Mouse (Mus musculus) forebrain, embryonic 10.5 days (tissue): ENCODE data around the gene Prdm5. TPM values are rescaled to one million over a fixed set of nuclear protein-coding genes. Genes with fewer than 3 reads are reported as not detected.

Experiments used
- DNase-seq: peaks from one replicate; pipeline ENCODE4 v3.0.0-alpha.2; 2017; ENCODE audit warnings: low spot score; ENCODE audit errors: extremely low spot score
- H3K27ac ChIP-seq: fragments of 300-500 bp; sonication (generic); 2 replicates; pipeline ENCODE4 v1.5.1; 2016; ENCODE audit warnings: mild to moderate bottlenecking
- H3K27me3 ChIP-seq: fragments of 300-500 bp; sonication (generic); 2 replicates; pipeline ENCODE4 v1.6.1; 2016; ENCODE audit warnings: mild to moderate bottlenecking; ENCODE audit not compliant: poor library complexity, severe bottlenecking
- H3K36me3 ChIP-seq: fragments of 300-500 bp; sonication (generic); replicated peaks from 2 replicates; pipeline ENCODE4 v1.6.1; 2016; ENCODE audit warnings: mild to moderate bottlenecking, moderate library complexity
- H3K4me1 ChIP-seq: fragments of 300-500 bp; sonication (generic); 2 replicates; pipeline ENCODE4 v1.6.1; 2016
- H3K4me3 ChIP-seq: fragments of 300-500 bp; sonication (generic); 2 replicates; pipeline ENCODE4 v1.5.1; 2016; ENCODE audit warnings: mild to moderate bottlenecking, moderate library complexity
- H3K9me3 ChIP-seq: fragments of 300-500 bp; sonication (generic); 2 replicates; pipeline ENCODE4 v1.6.1; 2016; ENCODE audit warnings: mild to moderate bottlenecking, moderate library complexity
- WGBS: fragments of 180-500 bp; shearing (Covaris S2); methylation state at CpG from one replicate; pipeline ENCODE4 v1.1.7; 2016; 5-methylcytosine and 5-hydroxymethylcytosine counted together
- polyA plus RNA-seq: library from polyadenylated mRNA; unstranded; fragments of >200 nt; fragmentation: Nextera tagmentation; extraction: Ambion mirVana; gene quantifications from 2 replicates; pipeline ENCODE4 v1.2.1, GENCODE M21; 2016

Gene Prdm5
- polyA plus RNA-seq, 1 experiment from 2014 or later = 17.1 TPM

DNA sequence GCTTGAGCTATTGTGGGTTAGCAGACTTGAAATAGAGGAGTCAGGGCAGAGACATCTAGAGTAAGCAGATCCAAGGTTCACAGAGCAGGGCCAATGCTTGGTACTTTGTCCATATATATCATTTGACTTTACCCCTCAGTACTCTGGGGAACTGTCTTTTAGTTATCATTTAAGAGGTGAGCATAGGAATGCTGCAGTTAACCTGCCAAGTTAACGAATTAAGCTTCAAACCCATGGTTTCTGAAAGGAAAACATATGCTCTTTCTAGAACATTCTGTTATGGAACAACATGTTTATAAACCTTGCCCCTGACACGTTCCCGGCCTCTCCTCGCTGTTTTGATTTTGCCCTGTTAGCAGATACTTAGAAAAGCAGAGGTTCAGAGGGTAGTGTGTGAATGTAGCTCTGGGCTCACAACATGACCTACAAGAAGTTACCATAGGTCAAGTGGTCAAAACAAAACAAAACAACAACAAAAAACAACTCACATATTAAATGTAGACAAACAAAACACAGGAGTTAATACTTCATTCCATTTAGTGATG is 973 bp downstream of the Prdm5 start:
- H3K27ac ChIP-seq = peak overlapping the region; percentile 94; the same call in 1 of the 2 replicates
- peak overlapping the region; percentile 73 for H3K4me3 ChIP-seq

DNA sequence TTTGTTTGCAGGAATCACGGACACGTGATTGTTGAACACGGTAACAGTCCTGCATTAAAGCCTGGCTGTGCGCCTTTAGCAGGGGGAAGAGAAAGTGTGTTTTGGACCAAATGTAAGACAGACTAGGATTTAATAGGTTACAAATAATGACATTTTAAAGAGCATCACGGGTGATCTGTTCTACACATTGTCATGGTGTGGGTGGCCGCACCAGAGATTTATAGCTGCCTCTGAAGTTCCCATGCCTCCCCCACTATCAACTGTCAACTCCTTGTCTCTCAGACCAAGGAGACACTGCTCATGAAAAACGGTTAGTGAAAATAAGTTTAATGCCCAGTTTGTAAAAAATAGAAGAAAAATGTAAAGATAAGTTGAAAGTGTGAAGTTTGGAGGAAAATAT is 2.7 kb downstream of the Prdm5 start:
- DNase-seq = no peak
- H3K4me3 ChIP-seq = no peak overlapping the region
- H3K27me3 ChIP-seq = no peaks in the 10 kb centered on the region
- no peaks in the 10 kb centered on the region for H3K9me3 ChIP-seq
- no peak overlapping the region for H3K27ac ChIP-seq
- H3K4me1 ChIP-seq = peaks cover 19% of the 10 kb centered on the region
- no peaks in the 10 kb centered on the region for H3K36me3 ChIP-seq
- 87% methylated on average over 7 of the region's 7 CpGs for WGBS

More for the DNA sequence above, 973 bp downstream of the Prdm5 start:
- peaks cover 19% of the 10 kb centered on the region for H3K4me1 ChIP-seq
- H3K9me3 ChIP-seq = no peaks in the 10 kb centered on the region
- no peaks in the 10 kb centered on the region for H3K36me3 ChIP-seq
- no peaks in the 10 kb centered on the region for H3K27me3 ChIP-seq
- 93% methylated on average over 4 of the region's 4 CpGs for WGBS
- no peak for DNase-seq

DNA sequence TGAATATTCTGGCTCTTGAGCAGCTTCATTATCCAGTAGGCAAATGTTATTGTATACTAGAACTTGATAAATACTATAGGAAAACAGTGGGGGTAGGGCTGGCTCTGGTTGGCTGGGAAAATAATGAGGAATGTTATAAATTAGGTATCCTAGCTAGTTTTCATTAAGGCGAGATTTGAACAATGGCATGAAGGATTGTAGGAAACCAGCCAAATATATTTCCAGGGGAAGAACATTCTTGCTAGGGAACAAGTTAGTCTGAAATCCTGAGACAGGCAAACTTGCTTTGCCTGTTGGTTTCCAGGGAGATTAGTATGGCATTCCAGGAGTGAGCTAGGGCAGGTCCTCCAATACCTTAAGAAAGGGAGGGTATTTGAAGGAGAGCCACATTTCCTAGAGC is 4.9 kb downstream of the Prdm5 start:
- Histone ChIP-seq H3K9me3 (no peaks in the 10 kb centered on the region), H3K27me3 (no peaks in the 10 kb centered on the region), H3K27ac (no peak overlapping the region), H3K4me1 (peaks cover 13% of the 10 kb centered on the region), H3K4me3 (no peak overlapping the region), H3K36me3 (no peaks in the 10 kb centered on the region)
- DNase-seq = no peak
- 93% methylated on average over 1 of the region's 1 CpGs for WGBS

DNA sequence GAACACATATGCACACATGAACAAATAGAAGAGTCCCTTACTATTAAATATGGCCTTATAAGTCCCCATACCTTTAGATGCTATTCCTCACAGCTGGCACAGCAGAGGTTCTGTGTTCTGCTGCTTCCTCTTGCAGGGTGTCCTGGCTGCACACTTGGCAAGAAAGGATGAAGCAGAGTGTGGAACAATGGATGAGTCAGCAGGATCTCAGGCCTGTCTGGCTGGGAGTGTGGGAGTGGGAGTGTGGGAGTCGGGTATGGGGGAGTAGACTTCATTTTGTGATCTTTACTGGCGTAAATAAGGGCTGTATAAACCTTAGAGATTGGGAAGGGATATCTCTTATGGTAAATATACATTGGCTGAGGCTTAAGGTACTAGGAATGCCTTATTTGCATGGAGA is 14.1 kb downstream of the Prdm5 start:
- Histone ChIP-seq H3K36me3 (peaks cover 15% of the 10 kb centered on the region; the same call in 1 of the 2 replicates), H3K9me3 (no peaks in the 10 kb centered on the region), H3K27me3 (no peaks in the 10 kb centered on the region), H3K4me1 (no peaks in the 10 kb centered on the region), H3K27ac (no peak overlapping the region), H3K4me3 (no peak overlapping the region)
- 89% methylated on average over 2 of the region's 2 CpGs for WGBS
- DNase-seq = no peak

- H3K4me3 ChIP-seq = no peak overlapping the region
- 73% methylated on average over 3 of the region's 3 CpGs for WGBS
Measured at GRCm38 (mm10) chr6:65796552-65796951, 17.8 kb downstream of the Prdm5 start.

DNA sequence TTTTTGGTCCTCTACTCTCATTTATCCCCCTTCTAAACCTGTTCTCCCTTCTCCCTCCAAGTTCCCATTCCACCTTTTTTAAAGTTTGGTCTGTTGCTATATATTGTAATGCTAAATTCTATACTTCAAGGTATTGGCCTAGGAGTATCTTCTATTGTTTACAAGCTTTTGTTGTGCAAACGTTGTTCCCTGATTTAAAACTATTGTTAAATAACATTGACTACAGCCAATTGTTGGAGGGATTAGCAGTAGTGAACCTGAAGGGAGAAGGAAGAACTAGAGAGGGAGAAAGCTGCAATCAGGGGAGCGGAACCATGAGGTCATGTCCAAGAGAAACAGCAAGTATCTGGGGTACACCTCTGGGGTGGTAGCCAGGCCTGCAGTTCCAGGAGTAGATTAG is 18.5 kb downstream of the Prdm5 start:
- DNase-seq = no peak
- 65% methylated on average over 2 of the region's 2 CpGs for WGBS
- H3K9me3 ChIP-seq = no peaks in the 10 kb centered on the region
- H3K27ac ChIP-seq = no peak overlapping the region
- H3K4me3 ChIP-seq = no peak overlapping the region
- H3K36me3 ChIP-seq = peaks cover 20% of the 10 kb centered on the region; the same call in 1 of the 2 replicates
- H3K4me1 ChIP-seq = no peaks in the 10 kb centered on the region
- no peaks in the 10 kb centered on the region for H3K27me3 ChIP-seq

More at GRCm38 (mm10) chr6:65796552-65796951, 17.8 kb downstream of the Prdm5 start:
- H3K27ac ChIP-seq = no peak overlapping the region
- no peaks in the 10 kb centered on the region for H3K4me1 ChIP-seq
- peaks cover 20% of the 10 kb centered on the region; the same call in 1 of the 2 replicates for H3K36me3 ChIP-seq
- no peaks in the 10 kb centered on the region for H3K9me3 ChIP-seq
- no peaks in the 10 kb centered on the region for H3K27me3 ChIP-seq
- DNase-seq = no peak

DNA sequence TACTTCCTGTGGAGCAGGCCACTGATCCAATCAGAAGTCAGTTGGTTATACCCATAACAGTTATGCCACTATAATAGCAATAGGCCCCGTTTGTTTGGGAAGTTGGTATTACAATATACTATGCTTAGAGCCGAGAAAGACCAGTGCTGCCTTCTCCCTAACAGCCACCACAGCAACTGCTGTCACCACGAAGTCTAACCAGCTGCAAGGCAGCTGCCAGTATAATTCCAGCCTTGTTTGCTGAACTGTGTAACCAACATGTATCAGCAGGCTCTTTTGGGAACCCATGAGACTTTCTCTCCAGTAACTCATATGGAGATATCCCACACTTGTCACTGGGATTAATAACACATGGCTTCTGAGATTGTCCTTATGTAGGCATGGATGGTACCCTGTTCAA is 19.6 kb downstream of the Prdm5 start:
- no peaks in the 10 kb centered on the region for H3K4me1 ChIP-seq
- H3K36me3 ChIP-seq = peaks cover 20% of the 10 kb centered on the region; the same call in 1 of the 2 replicates
- DNase-seq = no peak
- H3K4me3 ChIP-seq = no peak overlapping the region
- H3K27ac ChIP-seq = no peak overlapping the region
- no peaks in the 10 kb centered on the region for H3K27me3 ChIP-seq
- WGBS = 87% methylated on average over 3 of the region's 3 CpGs
- no peaks in the 10 kb centered on the region for H3K9me3 ChIP-seq

- Histone ChIP-seq H3K27ac (no peak overlapping the region), H3K4me1 (no peaks in the 10 kb centered on the region), H3K36me3 (peaks cover 2% of the 10 kb centered on the region; the same call in 1 of the 2 replicates), H3K27me3 (no peaks in the 10 kb centered on the region), H3K4me3 (no peak overlapping the region), H3K9me3 (no peaks in the 10 kb centered on the region)
- no peak for DNase-seq
- WGBS = 88% methylated on average over 3 of the region's 3 CpGs
Measured at GRCm38 (mm10) chr6:65811685-65812084, 32.9 kb downstream of the Prdm5 start.

GRCm38 (mm10) chr6:65818039-65818747 is 39.4 kb downstream of the Prdm5 start:
- Histone ChIP-seq H3K9me3 (no peaks in the 10 kb centered on the region), H3K4me1 (no peaks in the 10 kb centered on the region), H3K27me3 (no peaks in the 10 kb centered on the region), H3K27ac (no peak overlapping the region), H3K36me3 (no peaks in the 10 kb centered on the region), H3K4me3 (no peak overlapping the region)
- 83% methylated on average over 4 of the region's 4 CpGs for WGBS
- DNase-seq = no peak

- H3K4me3 ChIP-seq = no peak overlapping the region
- WGBS = 84% methylated on average over 1 of the region's 1 CpGs
- H3K9me3 ChIP-seq = peaks cover 5% of the 10 kb centered on the region
- no peaks in the 10 kb centered on the region for H3K27me3 ChIP-seq
- no peak for DNase-seq
- H3K36me3 ChIP-seq = peaks cover 24% of the 10 kb centered on the region
- no peaks in the 10 kb centered on the region for H3K4me1 ChIP-seq
- H3K27ac ChIP-seq = no peak overlapping the region
Measured at GRCm38 (mm10) chr6:65828656-65829055, 49.9 kb downstream of the Prdm5 start.

DNA sequence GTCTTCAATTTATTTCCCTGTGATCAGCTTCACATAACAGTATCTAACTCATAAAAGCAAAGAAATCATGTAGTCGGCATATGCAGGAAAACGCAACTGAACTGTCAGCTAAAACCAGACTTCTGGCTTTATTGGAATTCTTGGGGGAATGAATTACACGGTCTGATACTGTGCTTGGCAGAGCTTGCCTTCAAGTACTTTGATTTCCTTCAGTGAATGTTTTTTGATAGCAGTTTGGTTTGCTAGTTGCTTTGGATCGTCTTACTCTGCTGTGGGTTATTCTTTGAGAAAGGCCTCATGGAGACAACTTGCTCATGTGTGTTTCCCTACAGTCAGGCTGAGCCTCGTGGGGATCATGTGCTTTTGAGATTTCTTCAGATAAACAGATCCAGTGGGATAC is 52.7 kb downstream of the Prdm5 start:
- Histone ChIP-seq H3K4me3 (no peak overlapping the region), H3K9me3 (peaks cover 10% of the 10 kb centered on the region), H3K27ac (no peak overlapping the region), H3K36me3 (peaks cover 31% of the 10 kb centered on the region), H3K27me3 (no peaks in the 10 kb centered on the region), H3K4me1 (no peaks in the 10 kb centered on the region)
- no peak for DNase-seq
- 93% methylated on average over 5 of the region's 5 CpGs for WGBS

DNA sequence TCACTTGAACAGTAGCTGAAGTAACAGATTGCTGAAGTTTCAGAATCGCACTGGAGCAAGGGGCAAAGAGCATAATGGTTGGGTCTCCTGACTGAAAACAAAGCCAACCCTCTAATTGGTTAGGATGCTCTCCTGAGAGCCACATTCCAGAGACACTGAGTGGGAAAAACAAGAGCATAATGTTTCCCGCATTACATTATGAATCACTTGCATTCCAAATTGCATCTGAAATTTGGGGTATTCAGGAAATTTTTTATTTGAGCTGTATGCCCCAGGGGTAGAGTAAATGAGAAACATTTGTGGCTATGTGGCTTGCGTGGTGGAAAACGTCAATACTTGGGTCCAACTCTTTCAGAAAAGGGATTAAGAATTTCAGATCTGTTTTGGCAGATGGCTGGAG is 55.2 kb downstream of the Prdm5 start:
- WGBS = 90% methylated on average over 4 of the region's 4 CpGs
- no peaks in the 10 kb centered on the region for H3K27me3 ChIP-seq
- H3K27ac ChIP-seq = no peak overlapping the region
- H3K4me3 ChIP-seq = no peak overlapping the region
- no peaks in the 10 kb centered on the region for H3K4me1 ChIP-seq
- no peak for DNase-seq
- peaks cover 10% of the 10 kb centered on the region for H3K9me3 ChIP-seq
- H3K36me3 ChIP-seq = peaks cover 39% of the 10 kb centered on the region

DNA sequence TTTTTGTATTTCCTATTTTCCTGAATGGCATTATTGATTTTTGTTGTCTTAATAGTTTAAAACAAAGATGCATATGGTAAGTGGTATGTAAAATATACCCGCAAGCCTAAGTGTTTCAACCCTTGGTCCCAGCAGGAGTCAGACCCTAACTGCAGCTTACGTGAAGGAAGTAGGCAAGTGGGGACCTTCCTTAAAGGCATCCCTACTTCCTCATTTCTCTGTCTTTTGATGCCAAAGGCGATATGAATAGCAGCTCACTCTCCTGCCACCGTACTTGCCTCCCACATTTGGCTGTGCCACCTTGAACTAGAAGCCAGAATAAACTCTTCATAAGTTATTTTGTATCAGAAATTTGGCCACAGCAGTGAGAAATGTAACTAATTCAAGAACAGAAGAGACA is 63.8 kb downstream of the Prdm5 start:
- H3K27me3 ChIP-seq = no peaks in the 10 kb centered on the region
- WGBS = 89% methylated on average over 4 of the region's 4 CpGs
- no peaks in the 10 kb centered on the region for H3K36me3 ChIP-seq
- H3K4me1 ChIP-seq = no peaks in the 10 kb centered on the region
- H3K27ac ChIP-seq = no peak overlapping the region
- H3K9me3 ChIP-seq = no peaks in the 10 kb centered on the region
- DNase-seq = no peak
- H3K4me3 ChIP-seq = no peak overlapping the region
